ENCODE assay signal across 7 mouse cellular contexts in the genomic region with DNA sequence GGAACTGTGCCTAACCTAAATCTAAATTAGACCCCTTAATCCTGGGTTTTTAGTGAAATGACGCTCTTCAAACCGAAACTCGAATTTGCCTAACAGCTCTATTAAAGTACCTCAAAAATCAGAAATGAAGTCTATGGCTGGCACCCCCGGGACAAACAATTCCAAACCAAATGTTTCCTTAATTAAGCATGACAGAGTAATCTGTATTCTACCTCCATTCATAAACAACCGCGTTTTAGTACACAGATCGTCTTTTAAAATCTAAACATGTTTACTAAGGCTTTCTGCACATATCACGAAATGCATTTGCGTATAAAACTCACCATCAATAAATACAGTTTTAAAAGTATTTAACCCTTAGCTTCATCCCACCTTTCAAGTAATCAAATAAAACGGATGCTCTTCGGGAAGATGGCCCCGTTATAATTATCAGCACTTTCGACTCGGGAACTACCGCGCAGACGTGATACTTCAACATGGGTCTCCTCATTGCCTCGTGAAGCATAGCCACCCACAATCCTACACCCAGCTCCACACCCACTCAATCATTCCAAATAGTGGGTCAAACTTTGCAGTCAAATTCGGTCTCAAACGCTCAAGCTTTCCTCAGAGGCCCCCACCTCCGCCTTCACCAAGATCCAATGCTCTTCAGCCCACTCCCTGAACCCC. TPM values are rescaled to one million over a fixed set of nuclear protein-coding genes. Genes with fewer than 3 reads are reported as not detected.
A peak's percentile ranks its signal among the peaks of the same experiment; 100 is the strongest.
DNase-seq lines count a peak whose midpoint lies in the region; ATAC-seq and TF ChIP-seq lines count a peak whose summit lies in the region.

No protein-coding gene starts in this region.

- peak overlapping the region; percentile 84 for H3K27ac ChIP-seq in lung, postnatal 0 days (ENCODE audit: low read length)
- H3K27ac ChIP-seq in embryonic facial prominence, embryonic 10.5 days (replicated peaks): peak overlapping the region; percentile 97
- peak overlapping the region; percentile 90 for H3K27ac ChIP-seq in hindbrain, embryonic 14.5 days
- H3K27ac ChIP-seq in midbrain, embryonic 12.5 days (replicated peaks): peak overlapping the region; percentile 89

- H3K9ac ChIP-seq in lung, postnatal 0 days (replicated peaks; ENCODE audit: low read depth): peak overlapping the region; percentile 72
- peak overlapping the region; percentile 83 for H3K9ac ChIP-seq in hindbrain, embryonic 14.5 days
- peak overlapping the region; percentile 80 for H3K9ac ChIP-seq in midbrain, embryonic 12.5 days (replicated peaks)

- WGBS in lung, postnatal 0 days: 2% methylated on average over 21 of the region's 21 CpGs
- 5% methylated on average over 21 of the region's 21 CpGs for WGBS in embryonic facial prominence, embryonic 10.5 days
- WGBS in hindbrain, embryonic 14.5 days: 4% methylated on average over 21 of the region's 21 CpGs
- 4% methylated on average over 21 of the region's 21 CpGs for whole genome bisulfite sequencing in midbrain, embryonic 12.5 days

- no peak for TF ChIP-seq EP300 in lung, postnatal 0 days (IDR thresholded peaks at IDR 0.05)

- no peak for TF ChIP-seq CTCF in lung, postnatal 0 days (IDR thresholded peaks at IDR 0.05)

- no peaks in the 10 kb centered on the region for H3K27me3 ChIP-seq in lung, postnatal 0 days (replicated peaks; ENCODE audit: insufficient read depth, low read length)
- H3K27me3 ChIP-seq in embryonic facial prominence, embryonic 10.5 days (replicated peaks; ENCODE audit: low read depth, poor library complexity, severe bottlenecking): no peaks in the 10 kb centered on the region
- H3K27me3 ChIP-seq in hindbrain, embryonic 14.5 days (ENCODE audit: control insufficient read depth, insufficient read depth, low read length): no peaks in the 10 kb centered on the region
- no peaks in the 10 kb centered on the region for H3K27me3 ChIP-seq in midbrain, embryonic 12.5 days

- H3K4me1 ChIP-seq in lung, postnatal 0 days (ENCODE audit: insufficient read depth, low read depth, low read length): peaks cover 3% of the 10 kb centered on the region; the same call in 1 of the 2 replicates
- peaks cover 13% of the 10 kb centered on the region for H3K4me1 ChIP-seq in embryonic facial prominence, embryonic 10.5 days
- H3K4me1 ChIP-seq in hindbrain, embryonic 14.5 days (replicated peaks; ENCODE audit: control insufficient read depth, insufficient read depth, low read length): peaks cover 14% of the 10 kb centered on the region
- H3K4me1 ChIP-seq in midbrain, embryonic 12.5 days: peaks cover 10% of the 10 kb centered on the region

- DNase-seq in lung, postnatal 0 days (ENCODE audit: low spot score): no peak
- DNase-seq in lung, postnatal 36 days: no peak
- DNase-seq in embryonic facial prominence, embryonic 10.5 days (ENCODE audit: low spot score): no peak
- DNase-seq in hindbrain, embryonic 14.5 days (ENCODE audit: low spot score): peak; percentile 68
- DNase-seq in right cerebral cortex, postnatal 4 days: no peak
- no peak for DNase-seq in kidney, postnatal 36 days

- peak overlapping the region; percentile 66 for H3K4me2 ChIP-seq in lung, postnatal 0 days (replicated peaks; ENCODE audit: low read depth, low read length)
- peak overlapping the region; percentile 59 for H3K4me2 ChIP-seq in hindbrain, embryonic 14.5 days (replicated peaks)
- peak overlapping the region; percentile 58 for H3K4me2 ChIP-seq in midbrain, embryonic 12.5 days (replicated peaks)

- no peak for ATAC-seq in lung, postnatal 0 days
- peak; percentile 47 for ATAC-seq in hindbrain, embryonic 14.5 days (ENCODE audit: low FRiP score)
- ATAC-seq in midbrain, embryonic 12.5 days (ENCODE audit: low FRiP score, low read depth): no peak; the same call in 1 of the 2 replicates

- 0 out of 2 replicates have a peak, but pooled peaks cover under 1% of the 10 kb centered on the region for H3K9me3 ChIP-seq in lung, postnatal 0 days (ENCODE audit: low read length)
- peaks cover 38% of the 10 kb centered on the region for H3K9me3 ChIP-seq in embryonic facial prominence, embryonic 10.5 days
- peaks cover 31% of the 10 kb centered on the region for H3K9me3 ChIP-seq in hindbrain, embryonic 14.5 days (ENCODE audit: control insufficient read depth, low read length)
- peaks cover 39% of the 10 kb centered on the region for H3K9me3 ChIP-seq in midbrain, embryonic 12.5 days

- no peaks in the 10 kb centered on the region for H3K36me3 ChIP-seq in lung, postnatal 0 days (ENCODE audit: insufficient read depth, low read length)
- H3K36me3 ChIP-seq in embryonic facial prominence, embryonic 10.5 days (replicated peaks): peaks cover 50% of the 10 kb centered on the region
- peaks cover 25% of the 10 kb centered on the region for H3K36me3 ChIP-seq in hindbrain, embryonic 14.5 days (replicated peaks; ENCODE audit: control insufficient read depth, insufficient read depth)
- H3K36me3 ChIP-seq in midbrain, embryonic 12.5 days: peaks cover 37% of the 10 kb centered on the region

- peak overlapping the region; percentile 76 for H3K4me3 ChIP-seq in lung, postnatal 0 days (ENCODE audit: low read depth, low read length)
- H3K4me3 ChIP-seq in embryonic facial prominence, embryonic 10.5 days: peak overlapping the region; percentile 71
- peak overlapping the region; percentile 71 for H3K4me3 ChIP-seq in hindbrain, embryonic 14.5 days (replicated peaks; ENCODE audit: low read length)
- peak overlapping the region; percentile 72 for H3K4me3 ChIP-seq in midbrain, embryonic 12.5 days

RNA-seq across cellular contexts. Expression of a gene that starts 0.5 kb away (rescaled TPM):
- 6.0 and 6.9 TPM in 2 replicates for polyA plus RNA-seq in lung, postnatal 0 days (2015; fragmentation: Nextera tagmentation; extraction: Ambion mirVana)
- polyA plus RNA-seq in embryonic facial prominence, embryonic 10.5 days (2016; fragmentation: Nextera tagmentation; extraction: Ambion mirVana): 19.9 and 20.1 TPM in 2 replicates
- polyA plus RNA-seq in hindbrain, embryonic 14.5 days (2014; fragmentation: Nextera tagmentation; extraction: Ambion mirVana): 13.2 and 14.0 TPM in 2 replicates
- 19.0 and 20.2 TPM in 2 replicates for polyA plus RNA-seq in midbrain, embryonic 12.5 days (2016; fragmentation: Nextera tagmentation; extraction: Ambion mirVana)

RNA-seq across cellular contexts. Expression of a gene that starts 14.9 kb away (rescaled TPM):
- polyA plus RNA-seq in lung, postnatal 0 days (2015; fragmentation: Nextera tagmentation; extraction: Ambion mirVana): 18.7 and 18.8 TPM in 2 replicates
- polyA plus RNA-seq in embryonic facial prominence, embryonic 10.5 days (2016; fragmentation: Nextera tagmentation; extraction: Ambion mirVana): 2.5 and 4.2 TPM in 2 replicates
- polyA plus RNA-seq in hindbrain, embryonic 14.5 days (2014; fragmentation: Nextera tagmentation; extraction: Ambion mirVana): 6.0 and 6.9 TPM in 2 replicates
- polyA plus RNA-seq in midbrain, embryonic 12.5 days (2016; fragmentation: Nextera tagmentation; extraction: Ambion mirVana): 0.74 and 4.1 TPM in 2 replicates

RNA-seq across cellular contexts. Expression of a gene that starts 29.6 kb away (rescaled TPM):
- 118 and 120 TPM in 2 replicates for polyA plus RNA-seq in lung, postnatal 0 days (2015; fragmentation: Nextera tagmentation; extraction: Ambion mirVana)
- 54.8 and 61.9 TPM in 2 replicates for polyA plus RNA-seq in embryonic facial prominence, embryonic 10.5 days (2016; fragmentation: Nextera tagmentation; extraction: Ambion mirVana)
- 62.0 and 70.7 TPM in 2 replicates for polyA plus RNA-seq in hindbrain, embryonic 14.5 days (2014; fragmentation: Nextera tagmentation; extraction: Ambion mirVana)
- polyA plus RNA-seq in midbrain, embryonic 12.5 days (2016; fragmentation: Nextera tagmentation; extraction: Ambion mirVana): 59.8 and 61.6 TPM in 2 replicates

RNA-seq across cellular contexts. Expression of a gene that starts 47.3 kb away (rescaled TPM):
- polyA plus RNA-seq in lung, postnatal 0 days (2015; fragmentation: Nextera tagmentation; extraction: Ambion mirVana): 3.5 and 3.7 TPM in 2 replicates
- polyA plus RNA-seq in embryonic facial prominence, embryonic 10.5 days (2016; fragmentation: Nextera tagmentation; extraction: Ambion mirVana): 9.7 and 11.4 TPM in 2 replicates
- 14.6 and 15.5 TPM in 2 replicates for polyA plus RNA-seq in hindbrain, embryonic 14.5 days (2014; fragmentation: Nextera tagmentation; extraction: Ambion mirVana)
- 17.0 and 18.8 TPM in 2 replicates for polyA plus RNA-seq in midbrain, embryonic 12.5 days (2016; fragmentation: Nextera tagmentation; extraction: Ambion mirVana)
